Mouse (Mus musculus) neutrophil, adult 5-6 weeks (primary cell): ENCODE measurements around the gene Zfp362. TPM values are rescaled to one million over a fixed set of nuclear protein-coding genes. Genes with fewer than 3 reads are reported as not detected.
A peak's percentile ranks its signal among the peaks of the same experiment; 100 is the strongest.

Experiments
- ATAC-seq: fragments of 151-379, 151-347 bp; 2 replicates; pipeline ENCODE4 v1.8.0; 2017; ENCODE audit warnings: mild to moderate bottlenecking, moderate TSS enrichment; ENCODE audit not compliant: insufficient number of reproducible peaks, poor library complexity, low FRiP score, severe bottlenecking; ENCODE audit errors: extremely low read depth
- total RNA-seq: library from RNA; stranded (forward); fragments of 200-1000 nt; gene quantifications from 2 replicates; pipeline ENCODE4 v1.2.3, GENCODE M21; 2017

The Zfp362 gene
- total RNA-seq, 1 experiment from 2014 or later = 7.8 TPM

DNA sequence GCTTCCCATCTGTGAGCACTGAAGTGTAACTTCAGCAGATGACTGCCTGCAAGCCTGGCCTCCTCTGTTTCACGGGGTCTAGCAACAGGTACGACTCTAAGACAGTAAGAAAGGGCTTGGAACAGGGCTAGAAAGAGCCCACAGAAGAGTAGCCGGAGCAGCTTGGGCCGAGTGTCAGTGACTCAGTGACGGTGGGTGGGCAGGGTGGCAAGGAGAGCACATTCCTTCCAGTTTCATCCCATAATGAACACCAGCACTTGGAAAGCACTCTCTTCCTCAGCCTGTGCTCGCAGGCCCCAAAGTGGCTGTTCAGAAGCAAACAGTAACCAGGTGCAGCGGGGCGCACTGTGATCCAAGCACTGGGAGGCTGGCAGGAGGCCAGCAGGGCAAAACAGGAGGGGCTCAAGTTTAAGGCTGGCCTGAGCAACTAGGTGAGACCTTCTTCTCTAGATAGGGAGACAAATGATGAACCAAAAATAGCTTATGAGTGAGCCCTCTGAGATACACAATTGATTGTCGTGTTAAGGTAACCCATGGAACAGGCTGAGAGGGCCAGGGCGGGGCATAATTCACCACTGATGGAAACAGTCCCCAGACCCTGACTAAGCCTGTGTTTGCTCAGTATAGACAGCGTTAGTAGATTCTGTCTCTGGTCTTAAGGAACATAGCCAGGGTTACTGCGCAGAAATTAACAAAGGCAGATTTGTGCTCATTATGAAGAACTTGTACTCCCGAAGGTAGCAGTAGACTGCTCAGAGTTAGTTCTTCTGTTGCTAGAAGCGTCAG is 67.8 kb downstream of the Zfp362 start:
- ATAC-seq = no peak

DNA sequence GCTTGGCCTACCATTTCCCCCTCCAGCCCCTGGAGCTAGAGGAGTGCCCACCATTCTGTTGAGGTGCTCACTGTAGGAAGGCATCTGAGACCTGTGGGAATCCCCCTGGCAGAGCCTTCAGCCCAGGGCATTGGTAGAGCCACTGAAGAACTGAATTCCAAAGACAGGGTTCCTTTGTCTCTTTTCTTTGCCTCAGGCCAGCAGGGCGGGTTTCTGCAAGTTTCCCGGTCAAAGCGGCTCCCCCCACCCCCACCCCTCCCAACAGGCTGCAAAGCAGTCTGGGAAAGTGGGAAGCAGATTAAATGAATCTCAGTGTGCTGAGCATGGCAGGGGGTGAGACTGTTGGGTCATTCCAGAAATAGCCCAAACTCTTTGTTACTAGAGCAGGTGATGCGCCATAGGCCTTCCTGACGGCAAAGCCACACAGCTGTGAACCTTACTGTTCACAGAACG is 68.7 kb downstream of the Zfp362 start:
- no peak for ATAC-seq

DNA sequence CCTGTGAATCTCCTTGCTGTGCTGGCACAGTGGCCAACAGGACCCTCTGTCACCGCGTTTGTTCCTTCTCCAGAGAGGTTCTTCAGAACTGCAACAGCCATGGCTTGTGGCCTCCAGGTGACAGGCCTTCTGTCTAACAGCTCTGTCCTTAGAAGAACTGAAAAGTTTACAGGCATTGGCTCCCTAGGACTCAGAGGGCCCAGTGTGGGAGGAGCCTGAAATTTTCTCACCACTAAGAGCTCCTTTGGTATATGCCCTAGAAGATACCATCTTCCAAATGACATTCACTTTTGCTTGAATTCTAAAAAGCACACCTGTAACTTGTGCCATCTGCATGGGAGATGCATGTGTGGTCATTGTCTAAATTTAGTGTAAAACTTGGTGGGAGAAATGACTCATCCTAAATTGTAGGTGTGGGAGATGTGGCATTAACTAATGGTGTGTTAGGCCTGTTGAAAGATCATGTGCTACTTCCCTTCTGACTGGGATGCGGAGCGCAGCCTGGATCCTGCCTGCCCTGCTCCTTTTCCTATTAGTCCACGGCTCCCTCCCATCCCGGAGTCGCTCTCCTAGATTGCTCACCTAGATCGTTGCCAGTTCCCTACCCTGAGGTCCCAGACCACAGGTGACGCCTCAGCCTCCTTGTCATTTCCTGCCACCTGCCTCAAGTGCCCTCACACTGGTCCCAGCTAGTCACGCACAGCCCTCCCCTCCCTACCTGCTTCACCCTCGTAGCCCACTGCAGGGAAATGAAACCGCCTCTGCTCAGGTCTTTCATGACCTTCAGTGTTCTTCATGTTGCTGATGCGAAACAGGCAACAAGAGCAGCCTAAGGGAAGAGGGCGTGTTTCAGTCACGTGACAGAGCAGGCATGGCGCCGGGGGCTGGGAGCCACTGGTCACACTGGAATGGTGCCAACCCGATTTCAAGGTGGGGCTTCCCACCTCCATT is 70.8 kb downstream of the Zfp362 start:
- peak; percentile 90 for ATAC-seq

DNA sequence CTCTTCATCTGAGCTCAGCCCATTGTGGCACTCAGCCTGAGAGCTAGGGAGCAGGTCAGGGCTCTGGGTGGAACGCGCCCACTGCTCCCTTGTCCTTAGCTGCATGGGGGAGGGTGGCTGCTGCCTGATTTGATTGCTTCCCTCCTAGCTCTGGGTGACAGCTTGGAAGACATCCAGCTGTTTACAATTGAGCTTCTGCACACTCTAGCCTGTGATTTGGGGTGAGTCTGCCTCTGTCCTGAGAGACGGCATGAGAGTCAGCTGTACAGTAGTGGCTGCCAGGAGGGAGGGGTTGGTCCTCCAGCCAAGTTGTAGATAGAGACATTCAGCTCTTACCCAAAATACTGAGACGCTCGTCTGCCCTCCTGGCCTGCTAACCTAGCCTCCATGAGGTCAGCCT is 71.6 kb downstream of the Zfp362 start:
- ATAC-seq = no peak

DNA sequence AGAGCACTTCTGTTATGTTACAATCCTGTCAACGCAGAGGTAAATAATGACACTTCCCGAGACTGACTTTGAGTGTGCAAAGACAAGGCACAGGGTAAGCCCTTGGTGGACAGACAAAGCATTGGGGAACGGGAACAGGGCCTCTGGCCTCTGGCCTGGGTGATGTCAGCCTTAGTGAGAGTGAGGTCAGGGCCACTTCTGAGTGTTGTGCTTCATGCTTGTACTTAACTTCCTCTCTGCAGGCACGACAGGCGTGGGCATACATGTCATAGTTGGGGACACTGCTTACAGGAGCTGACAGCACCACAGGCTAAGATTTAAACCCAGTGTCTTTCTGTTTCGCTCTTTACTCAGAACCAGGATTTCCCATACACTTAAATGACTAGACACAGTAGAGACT is 72.3 kb downstream of the Zfp362 start:
- ATAC-seq = peak; percentile 49; the same call in 1 of the 2 replicates

DNA sequence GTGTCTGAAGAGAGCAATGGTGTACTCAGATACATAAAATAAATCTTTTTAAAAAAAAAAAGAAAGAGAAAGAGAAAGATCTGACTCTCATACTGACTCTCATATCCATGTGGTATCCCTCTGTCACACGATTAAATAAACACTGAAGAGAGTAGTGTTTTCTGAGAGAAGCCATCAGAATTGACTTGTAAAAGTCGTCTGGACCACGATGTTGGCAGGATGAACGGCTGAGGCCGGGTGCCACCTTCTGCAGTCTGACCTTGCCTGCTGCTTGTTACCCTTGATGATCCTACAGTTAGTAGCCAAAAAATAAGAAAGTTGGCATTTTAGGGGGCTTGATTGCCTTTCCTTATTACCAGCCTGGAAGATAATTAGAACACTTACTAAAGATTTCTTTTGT is 73.1 kb downstream of the Zfp362 start:
- ATAC-seq = no peak

DNA sequence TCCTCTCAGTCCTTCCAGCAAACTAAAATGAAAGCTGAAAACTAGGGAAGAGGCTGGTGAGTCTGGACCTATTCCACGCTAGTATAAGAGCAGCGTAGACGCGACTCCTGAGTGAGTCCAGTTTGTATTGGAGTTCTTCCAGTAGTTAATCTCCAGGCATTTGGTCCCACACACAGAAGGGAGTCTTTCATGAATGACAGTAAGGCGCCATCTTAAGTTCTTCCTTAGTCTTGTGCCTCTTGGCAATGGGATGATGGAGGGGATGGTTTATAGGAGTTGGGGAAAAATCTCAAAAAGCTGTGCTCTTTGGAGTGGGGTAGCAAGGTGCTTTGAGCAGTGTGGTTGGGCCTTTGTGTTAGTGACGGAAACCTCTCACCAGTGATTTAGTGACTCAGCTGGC is 75.6 kb downstream of the Zfp362 start:
- no peak for ATAC-seq

DNA sequence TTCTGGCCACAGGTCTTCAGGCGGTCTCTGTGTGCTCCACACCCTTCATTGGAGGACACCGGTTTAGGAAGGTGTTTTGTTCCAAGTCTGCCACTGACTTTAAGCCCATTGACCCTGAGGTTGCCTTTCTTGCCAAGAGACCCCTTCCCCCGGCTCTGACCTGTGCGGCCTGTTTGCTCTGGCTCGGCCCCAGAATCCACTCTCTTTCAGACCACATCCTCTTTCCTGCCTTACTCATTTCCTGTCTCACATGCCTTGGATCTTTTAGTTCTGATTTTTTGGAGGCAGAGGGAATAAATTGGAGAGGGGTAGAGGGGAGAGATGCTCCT is 76.2 kb downstream of the Zfp362 start:
- ATAC-seq = no peak

DNA sequence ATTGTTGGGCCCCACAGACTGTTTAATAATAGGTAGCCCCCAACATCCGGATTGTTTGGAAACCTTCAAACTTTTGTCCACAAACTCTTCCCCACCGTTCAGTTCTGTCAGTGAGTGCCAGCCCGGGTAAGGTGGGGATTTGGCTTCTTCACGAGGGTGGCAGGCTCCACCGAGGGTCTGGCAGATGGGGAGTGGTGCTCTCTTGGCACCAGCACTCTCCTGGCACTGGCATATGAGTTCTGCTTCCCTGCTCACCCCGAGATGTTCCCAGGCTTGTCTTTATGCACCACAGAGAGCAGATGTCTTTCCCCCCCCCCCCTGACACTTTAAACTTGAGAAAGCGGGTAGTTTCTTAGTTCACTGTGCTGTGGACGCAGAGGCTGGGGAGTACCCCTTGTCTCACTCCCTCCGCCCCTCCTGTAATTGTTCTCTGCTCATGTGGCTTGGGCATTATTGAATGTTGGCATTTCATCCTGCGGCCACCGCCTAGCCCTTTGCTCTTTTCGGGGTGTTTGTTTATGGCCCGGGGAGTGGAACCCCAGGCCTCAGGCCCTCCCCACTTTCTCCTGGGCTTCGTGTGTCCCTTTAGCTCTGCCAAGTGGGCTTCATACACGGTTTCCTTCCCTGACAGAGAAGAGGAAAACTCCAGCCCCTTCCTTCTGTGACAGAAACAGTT is 76.7 kb downstream of the Zfp362 start:
- ATAC-seq = no peak

DNA sequence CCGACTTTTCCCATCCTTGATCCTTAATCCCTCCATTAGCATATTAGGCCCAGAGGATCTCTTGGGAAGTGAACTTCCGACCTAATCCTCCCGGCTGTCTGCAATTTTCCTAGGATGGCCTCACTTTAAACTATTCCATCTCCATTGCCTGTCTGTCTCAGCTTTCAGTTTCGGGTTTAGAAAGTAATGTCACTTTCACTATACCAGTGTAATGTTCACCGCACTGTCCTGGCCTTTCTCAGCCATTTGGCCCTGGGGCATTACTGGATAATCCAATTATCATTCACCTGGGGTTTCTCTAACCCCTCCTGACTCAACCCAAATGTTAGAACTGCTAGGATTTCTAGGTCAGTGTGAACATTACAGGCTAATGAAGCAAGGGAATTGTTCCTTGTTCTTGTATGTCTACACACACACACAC is 77.4 kb downstream of the Zfp362 start:
- ATAC-seq = no peak

DNA sequence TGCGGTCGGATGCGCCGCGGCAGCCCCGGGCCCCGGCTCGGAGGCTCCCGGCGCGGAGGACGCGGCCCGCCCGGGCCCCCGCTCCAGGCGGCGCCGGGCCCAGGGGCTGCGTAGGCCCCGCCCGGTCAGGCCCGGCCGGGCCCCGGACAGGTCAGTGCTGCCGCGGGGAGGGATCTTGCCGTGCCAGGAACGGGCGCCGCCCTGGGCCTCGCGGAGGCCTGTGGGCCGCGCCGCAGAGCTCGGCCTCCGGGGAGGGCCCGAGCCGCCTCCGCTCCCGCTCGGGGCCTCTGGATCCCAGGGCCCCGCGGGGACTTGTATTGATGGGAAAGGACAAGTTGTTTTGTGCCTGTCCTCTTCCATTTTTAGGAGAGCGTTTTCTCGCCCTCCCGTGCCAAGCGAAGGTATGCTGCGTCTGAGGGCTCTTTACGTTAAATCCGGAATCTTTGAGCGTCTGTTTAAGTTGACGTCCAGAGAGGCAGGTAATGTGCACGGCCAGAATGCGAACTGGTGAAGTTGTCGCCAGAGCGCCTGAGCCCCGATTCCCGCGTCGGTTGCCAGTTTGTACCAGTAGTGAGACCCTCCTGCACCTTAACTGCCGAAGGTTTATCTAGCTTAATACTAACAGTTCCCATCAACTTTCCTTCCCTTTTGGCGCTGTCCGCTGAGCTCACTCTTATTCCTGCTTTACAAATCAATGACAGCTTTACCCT is 78.0 kb downstream of the Zfp362 start:
- no peak for ATAC-seq

DNA sequence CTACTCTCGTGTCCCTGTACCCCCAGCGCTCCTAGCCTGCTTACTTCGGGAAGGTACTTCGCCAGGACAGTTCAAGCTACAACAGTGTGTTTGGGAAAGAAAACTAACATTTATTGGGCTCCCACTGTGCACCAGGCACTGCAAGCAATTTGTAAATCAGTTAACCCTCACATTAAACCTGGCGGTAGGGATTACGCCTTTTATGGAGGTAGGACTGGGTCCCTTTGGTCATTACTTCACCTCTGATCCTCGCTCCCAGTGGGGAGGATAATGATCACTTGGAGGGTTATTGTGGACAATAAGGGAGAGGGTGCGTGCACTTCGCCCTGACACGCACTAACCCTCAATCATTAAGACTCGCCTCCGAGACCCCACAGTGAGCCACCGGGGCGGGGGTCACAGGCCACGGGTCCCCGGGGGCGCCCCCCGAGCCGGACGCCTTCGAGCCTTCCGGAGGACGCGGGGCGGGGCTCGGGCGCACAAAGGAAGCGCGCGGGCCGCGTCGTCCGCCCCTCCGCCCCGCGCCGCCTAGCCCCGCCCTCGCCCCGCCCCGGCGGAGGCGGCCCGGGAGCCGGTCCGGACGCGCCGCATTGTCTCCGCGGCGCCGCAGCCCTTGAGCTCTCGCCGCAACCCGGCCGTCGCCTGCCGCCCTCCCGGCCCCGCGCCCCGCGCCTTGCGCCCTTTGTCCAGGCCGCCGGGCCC is 78.7 kb downstream of the Zfp362 start:
- peak; percentile 54 for ATAC-seq

DNA sequence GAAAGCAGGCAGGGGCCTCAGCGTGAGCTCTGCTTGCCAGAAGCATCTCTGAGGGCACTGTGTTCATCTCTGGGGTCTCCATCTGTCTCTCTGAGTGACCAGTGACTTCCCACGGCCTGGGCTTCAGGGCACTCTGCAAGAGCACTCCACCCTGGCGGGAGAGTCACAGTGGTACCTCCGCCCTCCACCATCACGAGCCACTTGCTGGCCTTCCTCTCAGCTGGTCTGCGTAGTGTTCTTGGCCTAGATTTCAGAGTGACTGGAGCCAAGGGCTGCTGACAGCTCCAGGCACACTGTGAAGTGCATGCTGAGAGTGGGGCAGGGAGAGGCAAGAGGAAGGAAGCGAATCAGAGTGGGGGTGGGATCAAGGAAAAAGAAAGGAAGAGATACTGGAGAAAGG is 81.8 kb downstream of the Zfp362 start:
- ATAC-seq = no peak

DNA sequence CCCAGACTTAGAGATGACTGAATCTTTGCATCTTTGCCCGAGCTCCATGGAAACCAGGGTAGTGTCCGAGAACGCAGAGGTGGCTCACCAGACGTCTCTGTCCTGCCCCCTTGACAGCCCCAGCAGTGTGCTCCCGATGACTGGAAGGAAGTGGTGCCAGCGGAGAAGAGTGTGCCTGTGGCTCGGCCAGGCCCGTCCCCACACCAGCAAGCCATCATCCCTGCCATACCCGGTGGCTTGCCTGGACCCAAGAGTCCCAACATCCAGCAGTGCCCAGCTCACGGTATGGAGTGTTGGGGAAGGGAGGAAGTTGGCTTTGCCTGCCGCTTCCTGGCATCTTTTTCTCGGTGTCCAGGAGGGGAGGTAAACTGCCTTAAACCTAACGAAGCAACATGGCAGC is 82.4 kb downstream of the Zfp362 start:
- no peak for ATAC-seq

Other genes starting within 250 kb of the Zfp362 start
- gene Zscan20, start 195.9 kb downstream of the Zfp362 start, total RNA-seq = 18.9 and 20.5 TPM in 2 replicates
- gene Tlr12, start 187.4 kb downstream of the Zfp362 start, total RNA-seq = 0.93 and 2.0 TPM in 2 replicates
- 31.8 and 33.6 TPM in 2 replicates for gene Phc2, start 151.3 kb downstream of the Zfp362 start, total RNA-seq
- gene A3galt2, start 50.7 kb downstream of the Zfp362 start, total RNA-seq = 0.25 and 0.81 TPM in 2 replicates
- gene Trim62, start 77.5 kb upstream of the Zfp362 start, total RNA-seq = 0.58 and 0.86 TPM in 2 replicates
- 0.98 TPM in 1 of 2 replicates, not detected in the other for gene Azin2, start 156.4 kb upstream of the Zfp362 start, total RNA-seq
- 36.3 and 40.5 TPM in 2 replicates for gene Ak2, start 185.9 kb upstream of the Zfp362 start, total RNA-seq